Comparison of ENCODE assay signal across 12 mouse cellular contexts in genomic region chr16:75089383-75090035, GRCm38 (mm10).
DNase-seq lines count a peak whose midpoint lies in the region.
"Had no signal": no experiment of that assay in that cellular context is flagged by ENCODE, and none has a peak within 500 bp of the region (broad histone marks: within the 10 kb centered on the region; RNA-seq: fewer than 3 reads in every experiment).

No protein-coding gene starts in this region.

- DNase-seq in layer of hippocampus, adult 11-12 months (ENCODE audit: low spot score), result peak; percentile 67
- DNase-seq in layer of hippocampus, adult 9-10 months (ENCODE audit: low spot score), result no peak
- peak; percentile 51 to 54 for DNase-seq in right cerebral cortex, postnatal 10 days (ENCODE audit: low spot score in 2 of 2)
- DNase-seq in right cerebral cortex, postnatal 4 days, result no peak
- peak; percentile 26 to 40 for DNase-seq in layer of hippocampus, postnatal 10 days (ENCODE audit: low spot score in 2 of 2)
- peak; percentile 89 for DNase-seq in retina, postnatal 1 day
- no peak for DNase-seq in spleen, postnatal 14 days (ENCODE audit: low spot score in 2 of 2)
- no peak for DNase-seq in adrenal gland, adult 18-20 months (ENCODE audit: low spot score in 2 of 2)
- DNase-seq: adrenal gland, postnatal 14 days; cerebellum, adult 9-11 months; heart, adult 18-20 months; kidney, postnatal 14 days had no signal

Comparison
In these comparisons a context has a peak if more than half of its experiments do, and no peak if none do; other contexts are left out.
1. DNase-seq: peak in layer of hippocampus, adult 11-12 months (single experiment), right cerebral cortex, postnatal 10 days (2 of 2), layer of hippocampus, postnatal 10 days (2 of 2) and retina, postnatal 1 day (single experiment); none in layer of hippocampus, adult 9-10 months (single experiment), right cerebral cortex, postnatal 4 days (single experiment), spleen, postnatal 14 days (0 of 2) and adrenal gland, adult 18-20 months (0 of 2).